Mouse (Mus musculus): ENCODE measurements at regions not wholly inside any gene's neighbourhood (a gene's known extent, or its start where the extent isn't known, plus 50 kb on each side); places are given as distances from the start of the nearest gene placed in this dataset.

GRCm38 (mm10) chr17:83937576-83937975 lies 89.8 kb upstream of the Haao start:
- no peak for TF ChIP-seq GATA4 (IDR thresholded peaks at IDR 0.05; ENCODE audit: insufficient replicate concordance, low read length)

GRCm38 (mm10) chr17:83936677-83937076 lies 88.9 kb upstream of the Haao start:
- no peak for TF ChIP-seq GATA4 (IDR thresholded peaks at IDR 0.05; ENCODE audit: insufficient replicate concordance, low read length)

- TF ChIP-seq GATA4 (IDR thresholded peaks at IDR 0.05; ENCODE audit: insufficient replicate concordance, low read length) = no peak
Measured at GRCm38 (mm10) chr17:83935969-83936368, 88.2 kb upstream of the Haao start.

GRCm38 (mm10) chr17:83935232-83935631 lies 87.5 kb upstream of the Haao start:
- TF ChIP-seq GATA4 (IDR thresholded peaks at IDR 0.05; ENCODE audit: insufficient replicate concordance, low read length) = no peak

GRCm38 (mm10) chr17:83933743-83934142 lies 86.0 kb upstream of the Haao start:
- TF ChIP-seq GATA4 (IDR thresholded peaks at IDR 0.05; ENCODE audit: insufficient replicate concordance, low read length) = no peak

- no peak for TF ChIP-seq GATA4 (IDR thresholded peaks at IDR 0.05; ENCODE audit: insufficient replicate concordance, low read length)
Measured at GRCm38 (mm10) chr17:83930401-83930800, 82.6 kb upstream of the Haao start.

GRCm38 (mm10) chr17:83927749-83928387 lies 80.1 kb upstream of the Haao start:
- no peak for TF ChIP-seq GATA4 (IDR thresholded peaks at IDR 0.05; ENCODE audit: insufficient replicate concordance, low read length)

GRCm38 (mm10) chr17:83924259-83924922 lies 76.6 kb upstream of the Haao start:
- no peak for TF ChIP-seq GATA4 (IDR thresholded peaks at IDR 0.05; ENCODE audit: insufficient replicate concordance, low read length)

- no peak for TF ChIP-seq GATA4 (IDR thresholded peaks at IDR 0.05; ENCODE audit: insufficient replicate concordance, low read length)
Measured at GRCm38 (mm10) chr17:83920894-83921293, 73.1 kb upstream of the Haao start.

GRCm38 (mm10) chr17:83920225-83920624 lies 72.5 kb upstream of the Haao start:
- TF ChIP-seq GATA4 (IDR thresholded peaks at IDR 0.05; ENCODE audit: insufficient replicate concordance, low read length) = no peak

GRCm38 (mm10) chr17:83918413-83919139 lies 70.8 kb upstream of the Haao start:
- no peak; the same call in 1 of the 2 replicates for TF ChIP-seq GATA4 (IDR thresholded peaks at IDR 0.05; ENCODE audit: insufficient replicate concordance, low read length)

GRCm38 (mm10) chr17:83917781-83918180 lies 70.0 kb upstream of the Haao start:
- no peak for TF ChIP-seq GATA4 (IDR thresholded peaks at IDR 0.05; ENCODE audit: insufficient replicate concordance, low read length)

GRCm38 (mm10) chr17:83916684-83917166 lies 69.0 kb upstream of the Haao start:
- TF ChIP-seq GATA4 (IDR thresholded peaks at IDR 0.05; ENCODE audit: insufficient replicate concordance, low read length) = no peak

- no peak for TF ChIP-seq GATA4 (IDR thresholded peaks at IDR 0.05; ENCODE audit: insufficient replicate concordance, low read length)
Measured at GRCm38 (mm10) chr17:83915034-83915433, 67.3 kb upstream of the Haao start.

GRCm38 (mm10) chr17:83914603-83915002 lies 66.8 kb upstream of the Haao start:
- TF ChIP-seq GATA4 (IDR thresholded peaks at IDR 0.05; ENCODE audit: insufficient replicate concordance, low read length) = no peak
